Mouse (Mus musculus) spleen, adult 2 months (tissue): ENCODE measurements around the gene Ugt1a8. TPM values are rescaled to one million over a fixed set of nuclear protein-coding genes. Genes with fewer than 3 reads are reported as not detected.

Experiments
- DNase-seq, 2 experiments: peaks; one replicate each; pipeline versions ENCODE4 v3.0.0 to v3.0.0-alpha.2; 2012 to 2021; ENCODE audit warnings: low spot score in 2 of 2, low read depth in 1 of 2
- H3K27ac ChIP-seq: fragments of 200-500 bp; 2 replicates; pipeline ENCODE4 v1.5.1; 2012; ENCODE audit warnings: low read length, inconsistent platforms; ENCODE audit not compliant: insufficient read depth
- H3K27me3 ChIP-seq: fragments of 200-500 bp; 2 replicates; pipeline ENCODE4 v1.6.1; 2012; ENCODE audit warnings: mild to moderate bottlenecking, moderate library complexity, low read length, inconsistent platforms; ENCODE audit not compliant: control insufficient read depth, insufficient read depth
- H3K36me3 ChIP-seq: fragments of 200-500 bp; 2 replicates; pipeline ENCODE4 v1.6.1; 2012; ENCODE audit warnings: mild to moderate bottlenecking, low read length, inconsistent platforms; ENCODE audit not compliant: control insufficient read depth, insufficient read depth
- H3K4me1 ChIP-seq: fragments of 200-500 bp; 2 replicates; pipeline ENCODE4 v1.6.1; 2011; ENCODE audit warnings: inconsistent platforms; ENCODE audit not compliant: control insufficient read depth, insufficient read depth, insufficient read length
- H3K4me3 ChIP-seq: fragments of 200-500 bp; 2 replicates; pipeline ENCODE4 v1.5.1; 2011; ENCODE audit warnings: mild to moderate bottlenecking, inconsistent platforms; ENCODE audit not compliant: insufficient read depth, insufficient read length; ENCODE audit errors: extremely low read depth
- CTCF ChIP-seq: fragments of 200-500 bp; IDR thresholded peaks from 2 replicates; pipeline ENCODE4 v1.5.1; 2011; ENCODE audit warnings: mild to moderate bottlenecking, inconsistent platforms; ENCODE audit not compliant: insufficient read depth, insufficient read length, insufficient replicate concordance; ENCODE audit errors: extremely low read depth
- POLR2A ChIP-seq: fragments of 200-500 bp; IDR thresholded peaks from 2 replicates; pipeline ENCODE4 v1.6.1; 2011; ENCODE audit warnings: low read depth, low read length, inconsistent platforms
- WGBS: fragments of 180-500 bp; shearing (Covaris S2); methylation state at CpG from one replicate; pipeline ENCODE4 v1.1.7; 2018; 5-methylcytosine and 5-hydroxymethylcytosine counted together
- polyA plus RNA-seq: library from polyadenylated mRNA; depleted of rRNA; stranded (reverse); fragments of >200 nt; gene quantifications from 2 replicates; pipeline ENCODE4 v1.2.3, GENCODE M21; 2012

Gene Ugt1a8
- polyA plus RNA-seq, 1 experiment, result not detected

- H3K36me3 ChIP-seq, result no peaks in the 10 kb centered on the region
- DNase-seq, result no peak
- 64% methylated on average over 2 of the region's 2 CpGs for WGBS
- TF ChIP-seq POLR2A (no peak), CTCF (no peak)
- peaks cover 21% of the 10 kb centered on the region; the same call in 1 of the 2 replicates for H3K4me1 ChIP-seq
- H3K27ac ChIP-seq, result no peak overlapping the region
- H3K27me3 ChIP-seq, result no peaks in the 10 kb centered on the region
- H3K4me3 ChIP-seq, result no peak overlapping the region
Measured at GRCm38 (mm10) chr1:88255466-88255857, 167.8 kb downstream of the Ugt1a8 start.

DNA sequence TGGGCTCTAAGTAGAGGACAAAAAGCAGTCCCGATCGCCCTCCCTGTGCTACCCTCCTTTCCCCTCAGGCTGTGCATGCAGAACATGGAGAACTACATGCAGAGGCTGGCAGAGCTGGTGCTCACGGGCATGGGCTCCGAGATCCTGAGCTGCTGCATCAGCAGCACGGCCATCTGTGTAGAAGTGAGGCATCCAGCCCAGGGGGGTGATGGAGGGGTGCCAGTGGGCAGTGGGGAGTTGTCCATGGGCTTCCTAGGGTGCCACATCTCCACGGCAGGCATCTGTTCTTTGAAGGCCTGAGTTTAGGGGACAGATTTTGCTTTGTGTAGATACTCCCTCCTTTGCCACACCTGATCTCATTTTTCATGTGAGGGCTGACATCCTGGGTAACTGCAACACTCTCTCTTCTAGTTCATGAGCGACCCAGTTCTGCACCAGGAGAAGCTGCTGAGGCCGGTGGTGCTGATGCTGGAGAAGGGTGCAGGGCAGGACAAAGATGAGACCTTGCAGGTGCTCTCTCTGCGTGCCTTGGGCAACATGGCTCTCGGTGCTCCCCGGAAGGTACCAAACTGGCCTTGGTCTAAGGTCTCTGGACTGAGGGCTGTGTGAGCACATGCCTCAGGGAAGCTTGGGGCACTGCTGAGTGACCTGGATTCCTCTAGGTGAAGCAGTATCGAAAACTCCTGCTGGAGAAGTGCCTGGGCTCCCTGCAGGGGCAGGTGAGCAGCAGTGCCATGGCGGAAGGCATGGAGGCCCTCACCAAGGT is 168.6 kb downstream of the Ugt1a8 start:
- 82% methylated on average over 13 of the region's 13 CpGs for WGBS
- no peaks in the 10 kb centered on the region for H3K27me3 ChIP-seq

DNA sequence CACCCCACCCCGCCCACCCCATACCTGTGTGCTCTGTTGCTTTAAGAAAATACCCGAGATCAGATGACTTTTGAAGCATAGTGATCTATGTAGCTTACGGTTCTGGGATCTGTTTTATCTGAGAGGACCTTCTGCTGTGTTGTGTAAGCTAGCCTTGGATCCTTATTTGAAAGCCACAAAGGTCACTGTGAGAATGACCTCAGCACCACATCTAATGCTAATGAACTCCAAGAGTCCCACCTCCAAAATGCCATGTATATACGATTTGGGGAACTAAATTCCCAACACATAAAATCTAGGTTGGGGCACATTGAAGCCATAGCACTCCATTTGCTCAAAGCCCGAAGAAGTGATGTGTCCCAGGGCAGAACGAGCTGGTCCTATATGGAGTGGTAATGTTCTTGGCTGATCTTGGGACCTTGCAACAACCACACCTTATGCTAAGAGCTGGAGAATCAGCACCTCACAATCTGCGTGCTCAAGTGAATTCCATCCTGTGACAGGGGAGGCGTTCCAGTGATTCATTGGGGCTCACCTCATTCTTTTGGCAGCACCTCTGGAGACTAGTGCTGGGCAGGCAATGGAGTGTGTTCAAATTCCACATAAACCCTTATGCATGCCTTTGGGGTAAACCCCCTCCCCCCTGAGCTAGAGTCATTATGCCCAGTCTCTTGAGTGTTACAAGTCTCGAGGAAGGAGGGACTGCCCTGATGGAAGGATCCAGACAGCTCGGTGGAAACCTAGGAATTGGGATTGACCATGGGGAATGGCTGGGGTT is 169.5 kb downstream of the Ugt1a8 start:
- Histone ChIP-seq H3K4me1 (peaks cover 21% of the 10 kb centered on the region; the same call in 1 of the 2 replicates), H3K27me3 (no peaks in the 10 kb centered on the region), H3K4me3 (no peak overlapping the region), H3K27ac (no peak overlapping the region), H3K36me3 (no peaks in the 10 kb centered on the region)
- WGBS, result 81% methylated on average over 10 of the region's 10 CpGs
- TF ChIP-seq POLR2A (no peak), CTCF (no peak)
- no peak for DNase-seq

More for the DNA sequence above, 168.6 kb downstream of the Ugt1a8 start:
- no peak for DNase-seq
- H3K4me3 ChIP-seq, result no peak overlapping the region
- H3K36me3 ChIP-seq, result no peaks in the 10 kb centered on the region
- H3K4me1 ChIP-seq, result peaks cover 21% of the 10 kb centered on the region; the same call in 1 of the 2 replicates
- TF ChIP-seq CTCF, result no peak
- TF ChIP-seq POLR2A, result no peak
- no peak overlapping the region for H3K27ac ChIP-seq

- no peak for DNase-seq
- 82% methylated on average over 6 of the region's 6 CpGs for WGBS
- Histone ChIP-seq H3K36me3 (peaks cover 3% of the 10 kb centered on the region; the same call in 1 of the 2 replicates), H3K27ac (no peak overlapping the region), H3K27me3 (no peaks in the 10 kb centered on the region), H3K4me1 (peaks cover 21% of the 10 kb centered on the region; the same call in 1 of the 2 replicates), H3K4me3 (no peak overlapping the region)
- no peak for TF ChIP-seq POLR2A
- no peak for TF ChIP-seq CTCF
Measured at GRCm38 (mm10) chr1:88257681-88258080, 170.1 kb downstream of the Ugt1a8 start.

- Histone ChIP-seq H3K4me1 (peaks cover 16% of the 10 kb centered on the region; the same call in 1 of the 2 replicates), H3K4me3 (no peak overlapping the region), H3K27ac (no peak overlapping the region), H3K36me3 (peaks cover 5% of the 10 kb centered on the region; the same call in 1 of the 2 replicates), H3K27me3 (no peaks in the 10 kb centered on the region)
- DNase-seq, result no peak
- 57% methylated on average over 6 of the region's 6 CpGs for WGBS
- no peak for TF ChIP-seq CTCF
- TF ChIP-seq POLR2A, result no peak
Measured at GRCm38 (mm10) chr1:88258361-88258760, 170.7 kb downstream of the Ugt1a8 start.

DNA sequence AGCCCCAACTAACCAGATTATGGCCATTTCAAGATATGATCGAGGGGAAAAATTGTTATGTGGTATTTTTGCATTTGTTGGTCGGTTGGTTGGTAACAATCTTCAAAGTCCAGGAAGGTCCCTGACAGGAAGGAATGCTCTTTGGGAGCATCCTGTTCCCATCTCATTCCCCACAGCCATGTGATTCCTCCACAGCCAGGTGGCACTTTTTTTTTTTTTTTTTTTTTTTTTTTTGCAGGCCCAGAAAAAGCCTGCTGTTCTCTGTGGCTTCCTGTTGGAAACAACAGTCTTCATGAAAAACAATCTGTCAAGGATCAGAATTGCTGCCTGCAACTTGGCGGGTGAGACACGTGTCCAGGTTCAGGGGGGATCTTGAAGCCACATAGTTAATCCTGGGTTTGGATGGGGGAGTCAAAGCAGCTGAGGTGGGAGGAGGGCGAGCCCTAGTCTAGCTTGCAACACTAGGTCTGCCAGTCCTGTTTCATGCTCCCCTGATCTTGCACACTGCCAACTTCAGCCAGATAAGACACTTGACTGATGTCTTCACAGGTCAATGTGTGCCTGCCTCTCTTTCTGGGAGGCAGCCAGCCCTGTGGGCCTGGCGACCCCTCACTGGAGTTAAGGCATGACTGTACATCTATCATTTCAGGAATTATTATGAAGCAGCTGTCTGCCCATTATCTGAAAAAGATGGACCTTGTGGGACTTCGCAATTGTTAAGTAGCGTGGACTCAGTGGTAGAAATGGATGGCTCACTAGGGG is 171.4 kb downstream of the Ugt1a8 start:
- WGBS, result 47% methylated on average over 8 of the region's 8 CpGs
- no peak overlapping the region for H3K4me3 ChIP-seq
- H3K27ac ChIP-seq, result no peak overlapping the region
- H3K4me1 ChIP-seq, result peaks cover 12% of the 10 kb centered on the region; the same call in 1 of the 2 replicates
- no peak for DNase-seq
- H3K27me3 ChIP-seq, result no peaks in the 10 kb centered on the region
- peaks cover 11% of the 10 kb centered on the region for H3K36me3 ChIP-seq
- TF ChIP-seq CTCF (no peak), POLR2A (no peak)
